1 mouse cellular context compared by ENCODE assay signal in genomic region chr3:104822413-104822812, GRCm38 (mm10).
TF ChIP-seq lines count a peak whose summit lies in the region.

No protein-coding gene starts in this region.

TF ChIP-seq in MEL, 35 proteins besides CTCF, POLR2A, EP300 and RAD21 (continued from another document):
- no peak for TF ChIP-seq CHD1 (IDR thresholded peaks at IDR 0.05; ENCODE audit: low read depth, low read length)
